Mouse (Mus musculus) liver, adult 2 months (tissue): Measurements from ENCODE around the gene Itga8.

Source experiments
- CTCF ChIP-seq: fragments of 200-500 bp; IDR thresholded peaks from 2 replicates; pipeline ENCODE4 v1.5.1; 2011; ENCODE audit warnings: low read depth, low read length, control low read depth
- POLR2A ChIP-seq: fragments of 200-500 bp; IDR thresholded peaks from 2 replicates; pipeline ENCODE4 v1.6.1; 2011; ENCODE audit warnings: low read length, control low read depth; ENCODE audit not compliant: insufficient read depth; ENCODE audit errors: extremely low read depth

DNA sequence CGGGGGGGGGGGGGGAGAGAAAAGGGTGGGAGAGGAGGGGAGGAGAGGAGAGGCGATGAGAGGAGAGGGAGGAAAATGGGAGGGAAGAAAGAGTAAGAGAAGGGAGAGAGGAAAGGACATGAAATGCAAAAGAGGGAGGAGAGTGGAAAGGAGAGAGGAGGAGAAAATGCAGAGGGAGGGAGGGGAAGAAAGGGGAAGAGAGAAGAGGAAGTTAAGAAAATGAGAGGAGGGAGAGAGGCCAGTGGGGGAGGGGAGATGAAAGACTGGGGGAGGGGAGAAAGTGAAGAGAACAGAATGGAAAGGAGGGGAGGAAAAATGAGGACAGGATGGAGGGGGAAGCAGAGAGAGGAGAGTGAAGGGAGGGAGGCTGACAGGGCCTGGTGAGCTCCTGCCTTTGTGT lies 74.5 kb downstream of the Itga8 start:
- TF ChIP-seq CTCF (no peak), POLR2A (no peak)
